Mouse (Mus musculus): Measurements from ENCODE around the gene Deup1. TPM values are rescaled to one million over a fixed set of nuclear protein-coding genes. Genes with fewer than 3 reads are reported as not detected.

Deup1 gene
- polyA plus RNA-seq, 2 experiments from 2014 or later = 0.17 to 0.20 TPM

- ATAC-seq = peak; percentile 58
These were observed 40.4 kb downstream of the Deup1 start for GRCm38 (mm10) chr9:15587157-15587854.

GRCm38 (mm10) chr9:15585956-15586355, 41.8 kb downstream of the Deup1 start:
- ATAC-seq = no peak

- no peak for ATAC-seq
These were observed 43.5 kb downstream of the Deup1 start for GRCm38 (mm10) chr9:15584209-15584608.

DNA sequence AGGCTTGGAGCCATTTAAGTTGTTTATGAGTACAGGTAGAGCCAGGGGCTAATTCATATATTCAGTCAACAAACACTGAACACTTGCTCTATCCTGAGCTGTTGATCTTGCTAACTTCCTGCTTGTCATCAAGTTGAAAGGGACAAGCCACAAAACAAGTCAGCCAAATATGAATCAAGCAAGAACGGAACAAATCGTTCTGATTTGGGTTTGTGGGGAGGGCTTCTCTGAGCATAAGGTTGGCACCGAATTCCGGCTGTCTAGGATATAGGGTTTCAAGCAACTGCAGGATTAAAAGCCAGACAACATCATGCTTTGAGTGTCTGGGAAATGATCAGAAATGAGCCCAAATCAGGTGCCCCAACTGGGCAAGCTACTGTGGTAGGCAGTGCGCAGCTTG, 45.7 kb downstream of the Deup1 start:
- ATAC-seq = peak; percentile 45

- ATAC-seq = peak; percentile 54
These were observed 47.6 kb downstream of the Deup1 start for GRCm38 (mm10) chr9:15580176-15580575.

GRCm38 (mm10) chr9:15578946-15579345, 48.8 kb downstream of the Deup1 start:
- ATAC-seq = no peak

DNA sequence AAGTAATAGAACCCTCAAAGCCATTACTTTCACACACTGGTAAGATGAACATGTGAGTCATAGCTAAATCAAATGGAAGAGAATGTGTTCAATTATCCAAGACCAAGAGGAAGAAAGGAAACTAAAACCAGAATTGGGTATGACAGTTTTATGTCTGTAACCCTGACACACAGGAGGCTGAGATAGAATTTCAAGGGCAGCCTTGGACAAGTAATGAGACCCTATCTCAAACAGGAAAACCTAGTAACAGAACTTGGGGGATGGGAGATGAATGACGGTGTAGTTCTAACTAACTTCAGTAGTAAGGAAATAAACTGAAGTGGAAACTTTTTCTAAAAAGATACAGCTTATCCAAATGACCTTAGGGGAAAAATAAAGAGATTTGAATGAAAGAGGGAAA, 49.3 kb downstream of the Deup1 start:
- no peak for ATAC-seq

DNA sequence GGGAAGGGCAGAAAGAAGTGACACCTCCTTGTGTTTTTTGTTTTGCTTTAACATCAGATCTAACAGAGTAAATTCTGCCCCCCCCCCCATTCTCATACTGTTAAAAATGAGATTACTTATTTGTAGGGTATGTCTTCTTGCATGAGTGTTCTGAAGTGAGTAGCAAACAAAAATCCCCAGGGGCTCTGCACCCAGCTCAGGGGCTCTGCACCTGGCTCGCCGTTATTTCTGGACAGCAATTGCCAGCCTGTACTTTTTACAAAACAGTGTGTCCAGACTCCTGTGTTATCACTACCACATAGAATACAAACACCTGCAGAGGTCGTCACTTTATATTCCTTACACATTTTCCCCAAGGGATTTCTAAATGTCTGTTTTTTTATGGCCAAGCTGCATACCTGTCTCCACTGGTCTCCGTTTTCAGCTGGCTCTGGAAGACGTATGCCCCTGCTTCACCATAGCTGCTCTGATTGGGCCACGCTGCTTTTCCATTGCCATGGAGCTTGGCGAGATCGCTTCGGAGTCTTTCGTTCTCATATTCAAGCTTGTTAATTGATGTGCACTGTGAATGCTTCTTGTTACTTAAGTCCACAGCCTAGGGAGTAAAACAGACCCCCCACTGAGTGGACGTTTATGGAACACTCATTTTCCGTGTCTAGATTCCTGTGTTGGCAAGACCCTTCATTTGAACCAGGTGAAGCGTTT, 52.8 kb downstream of the Deup1 start:
- ATAC-seq = no peak

DNA sequence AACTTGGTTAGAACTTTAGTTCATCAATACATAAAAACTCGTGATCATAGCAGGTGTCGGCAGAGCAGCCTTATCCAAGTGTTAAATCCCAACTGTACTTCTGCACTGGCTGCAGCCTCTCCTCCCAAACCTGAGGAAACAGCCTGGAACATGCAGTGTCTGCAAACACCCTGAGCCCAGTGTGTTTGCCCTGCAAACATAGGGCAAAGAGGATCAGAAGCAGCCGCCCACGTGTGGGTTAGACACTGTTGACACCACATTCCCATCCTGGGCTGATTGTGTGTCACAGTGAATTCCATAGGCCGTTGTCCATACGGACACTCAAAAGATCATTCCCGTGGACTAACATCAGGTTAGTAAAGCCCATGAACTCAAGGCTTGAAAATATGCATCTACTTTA, 65.4 kb downstream of the Deup1 start:
- ATAC-seq = no peak

DNA sequence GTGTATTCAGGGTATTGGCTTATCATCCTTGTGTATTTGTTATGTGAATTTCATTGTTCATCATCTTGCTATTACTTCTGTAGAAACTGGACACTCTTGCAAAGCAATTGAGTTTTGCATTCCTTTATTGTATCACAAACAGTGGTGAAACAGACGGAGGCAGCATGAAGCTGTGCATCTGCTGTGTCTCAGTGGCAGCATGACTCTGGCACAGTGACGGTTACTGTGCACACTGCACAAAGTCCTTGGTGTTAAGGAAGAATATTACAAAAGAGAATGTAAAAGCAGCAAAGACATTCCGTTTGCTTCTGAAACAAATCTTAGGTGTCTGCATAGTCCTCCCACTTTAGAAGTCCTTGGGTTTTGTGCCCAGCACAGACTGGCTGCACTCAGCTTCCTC, 67.3 kb downstream of the Deup1 start:
- no peak for ATAC-seq

DNA sequence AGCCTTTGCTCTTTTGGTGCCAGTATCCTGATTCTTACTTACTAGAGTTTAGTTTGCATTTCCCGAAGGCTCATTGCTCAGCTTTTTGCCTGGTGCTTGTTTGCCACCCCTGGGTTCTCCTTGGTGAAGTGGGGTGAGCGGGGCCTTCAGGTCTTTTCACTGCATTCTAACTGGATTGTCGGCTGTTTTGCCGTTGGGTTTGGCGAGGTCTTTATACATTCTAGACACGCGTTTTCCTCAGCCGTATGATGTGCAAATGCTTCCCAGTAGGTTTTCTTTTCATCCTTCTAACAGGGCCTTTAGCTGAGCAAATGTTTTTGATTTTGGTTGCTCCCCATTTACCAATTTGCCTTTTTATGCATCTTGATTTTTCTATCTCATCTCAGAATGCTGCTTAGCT, 74.4 kb downstream of the Deup1 start:
- no peak for ATAC-seq

GRCm38 (mm10) chr9:15551933-15552851, 75.5 kb downstream of the Deup1 start:
- no peak for ATAC-seq

DNA sequence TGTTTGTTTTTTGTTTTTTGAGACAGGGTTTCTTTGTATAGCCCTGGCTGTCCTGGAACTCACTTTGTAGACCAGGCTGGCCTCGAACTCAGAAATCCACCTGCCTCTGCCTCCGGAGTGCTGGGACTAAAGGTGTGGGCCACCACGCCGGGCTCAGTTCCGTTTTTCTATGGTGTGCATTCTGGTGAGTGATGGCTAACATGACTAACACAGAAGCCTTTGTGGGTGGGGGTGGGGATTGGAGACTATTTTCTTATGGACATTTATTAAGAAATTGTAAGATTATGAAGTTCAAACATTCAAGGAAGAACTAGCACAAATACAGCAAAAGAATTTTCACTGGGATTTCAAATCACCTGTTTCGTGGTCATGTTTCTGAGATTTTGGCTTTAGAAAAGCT, 76.7 kb downstream of the Deup1 start:
- peak; percentile 1 for ATAC-seq

DNA sequence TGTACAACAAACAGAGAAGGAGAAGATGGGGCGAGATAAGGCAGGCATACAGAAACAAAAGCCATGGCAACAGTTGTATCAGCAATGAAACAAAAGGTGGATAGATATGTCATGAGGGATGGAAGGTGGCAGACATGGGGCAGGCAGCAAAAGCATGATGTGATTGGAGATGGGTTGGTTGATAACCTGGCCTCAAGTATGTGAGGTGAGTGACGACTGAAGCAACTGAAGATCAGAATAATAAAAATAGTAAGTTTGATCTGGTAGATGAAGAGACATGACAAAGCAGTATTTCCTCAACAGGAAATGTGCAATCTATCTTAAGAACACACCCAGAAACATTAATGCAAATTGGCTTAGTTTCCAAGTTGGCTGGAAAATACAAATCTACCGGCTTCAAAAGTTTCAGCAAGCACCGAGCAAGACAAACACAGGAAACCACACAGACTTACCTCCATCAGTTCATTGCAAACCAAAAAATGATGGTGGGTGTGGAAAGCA, 77.2 kb downstream of the Deup1 start:
- ATAC-seq = peak; percentile 83

- ATAC-seq = no peak
These were observed 85.9 kb downstream of the Deup1 start for GRCm38 (mm10) chr9:15541735-15542354.

DNA sequence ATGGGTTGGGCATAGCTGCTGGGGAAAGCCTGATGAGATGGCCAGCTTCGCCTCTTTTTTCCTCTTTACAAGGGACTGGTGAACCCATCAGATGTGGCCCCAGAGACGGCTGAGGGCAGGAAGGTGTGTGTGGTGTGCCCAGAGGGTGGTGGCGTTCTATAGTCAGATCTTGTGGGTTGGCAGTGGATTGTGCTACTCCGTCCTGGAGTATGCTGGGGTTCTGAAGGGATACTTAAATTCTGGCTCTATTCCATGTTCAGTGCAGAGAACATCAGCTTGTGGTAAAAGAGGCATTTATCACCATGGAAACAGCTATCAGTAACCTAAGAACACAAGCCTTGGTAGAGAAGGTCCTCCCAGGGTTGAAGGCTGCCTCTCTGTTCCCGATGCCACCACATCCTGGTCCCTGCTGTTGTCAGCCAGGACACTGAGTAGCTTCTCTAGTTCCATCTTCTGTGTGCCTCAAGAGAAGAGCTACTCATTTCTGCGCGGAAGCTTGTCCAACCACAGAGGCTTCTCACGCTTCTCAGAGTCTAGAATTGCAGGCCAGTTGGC, 88.7 kb downstream of the Deup1 start:
- ATAC-seq = peak; percentile 41

DNA sequence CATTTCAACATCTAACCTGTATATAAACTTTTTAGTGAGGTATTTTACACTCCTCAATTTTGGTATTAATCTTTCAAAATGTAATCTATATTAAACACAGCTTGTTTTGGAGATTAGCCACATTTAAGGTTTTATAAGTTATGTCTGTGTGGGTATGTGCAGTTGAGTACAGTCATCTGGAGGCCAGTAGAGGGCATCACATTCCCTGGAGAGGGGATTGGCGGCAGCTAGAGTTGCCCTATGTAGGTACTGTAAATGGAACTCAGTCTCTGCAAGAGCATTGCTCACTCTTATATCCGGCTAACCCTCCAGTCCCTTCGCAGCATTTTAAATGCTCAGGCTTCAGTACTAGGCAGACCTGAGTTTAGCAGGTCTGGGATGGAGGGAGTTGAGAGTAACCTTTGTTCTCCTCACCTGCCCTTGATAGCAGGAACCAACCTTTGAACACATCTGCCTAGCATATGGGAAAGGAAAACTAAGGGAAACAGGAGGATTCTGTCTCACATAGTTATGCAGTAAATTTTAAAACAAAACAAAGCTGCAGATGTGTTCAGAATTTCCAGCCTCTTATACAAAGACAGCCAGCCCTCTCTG, 90.2 kb downstream of the Deup1 start:
- ATAC-seq = no peak

DNA sequence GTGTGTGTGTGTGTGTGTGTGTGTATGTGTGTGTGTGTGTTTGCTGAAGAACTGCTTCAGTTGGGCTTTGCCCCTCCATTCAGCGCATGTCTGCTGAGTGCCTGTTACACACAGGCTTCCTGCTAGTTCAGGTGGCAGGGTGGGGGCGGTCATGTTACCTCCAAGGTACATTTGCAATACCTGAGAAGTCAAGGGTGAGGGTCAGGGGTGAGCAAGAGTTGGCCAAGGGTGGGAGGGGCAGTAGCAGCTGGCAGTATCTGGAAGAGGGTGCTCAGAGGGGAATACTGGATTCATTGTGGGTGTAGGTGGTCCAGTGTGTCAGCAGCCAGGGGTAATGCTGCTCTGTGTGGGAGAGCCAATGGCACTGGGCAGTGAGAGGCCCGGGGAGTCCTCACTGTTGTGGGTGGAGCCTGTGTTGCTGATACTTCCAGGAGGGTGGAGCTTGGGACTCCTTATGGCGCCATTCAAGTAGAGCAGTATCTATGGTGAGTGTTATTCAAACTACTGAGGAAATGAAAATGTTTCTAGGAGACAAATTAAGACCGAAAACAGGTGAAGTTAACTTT, 90.8 kb downstream of the Deup1 start:
- ATAC-seq = no peak

GRCm38 (mm10) chr9:15535418-15535817, 92.3 kb downstream of the Deup1 start:
- ATAC-seq = no peak

GRCm38 (mm10) chr9:15534110-15534509, 93.6 kb downstream of the Deup1 start:
- peak; percentile 28 for ATAC-seq

DNA sequence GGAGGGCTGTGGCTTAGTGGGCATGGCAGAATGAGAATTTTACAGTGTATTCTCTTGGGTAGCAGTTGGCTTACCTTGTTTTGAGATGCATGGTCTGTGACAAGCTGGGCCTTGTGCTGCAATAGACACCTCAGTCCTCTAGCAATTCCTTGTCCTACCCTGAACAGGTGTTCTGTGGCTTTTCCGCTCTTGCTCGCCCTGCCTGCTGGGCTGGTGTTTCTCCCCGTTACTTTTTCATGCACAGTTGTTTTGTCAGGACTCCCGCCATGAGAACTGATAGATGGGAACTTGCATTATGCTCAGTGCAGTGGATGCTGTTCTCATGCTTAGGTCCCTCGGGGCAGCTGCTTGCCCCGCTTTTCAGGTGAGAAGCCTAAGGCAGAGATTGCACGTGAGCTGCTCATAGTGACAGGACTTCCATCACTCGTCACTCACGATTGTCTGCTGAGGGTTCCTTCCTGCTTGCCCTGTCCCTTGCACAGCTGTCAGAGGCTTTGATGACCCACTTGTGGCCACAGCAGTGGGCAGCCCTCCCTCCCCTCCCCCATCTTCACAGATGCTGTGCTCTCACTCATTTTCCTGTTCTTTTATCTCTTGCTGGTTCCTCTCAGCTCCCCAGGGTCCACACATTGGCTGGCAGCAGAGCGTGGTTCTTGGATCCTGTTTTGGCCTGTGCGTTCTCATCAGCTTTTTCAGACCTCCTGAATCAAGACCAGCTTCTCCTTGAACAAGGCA, 94.2 kb downstream of the Deup1 start:
- no peak for ATAC-seq
